Mouse (Mus musculus) granulocyte monocyte progenitor cell, adult 5-6 weeks (primary cell): ENCODE measurements around the gene Mptx1. TPM values are rescaled to one million over a fixed set of nuclear protein-coding genes. Genes with fewer than 3 reads are reported as not detected.
A peak's percentile ranks its signal among the peaks of the same experiment; 100 is the strongest.

ENCODE experiments used
- ATAC-seq: replicated peaks from 2 replicates; pipeline ENCODE4 v1.8.0; 2016; ENCODE audit warnings: mild to moderate bottlenecking, moderate TSS enrichment, inconsistent platforms; ENCODE audit not compliant: poor library complexity, severe bottlenecking
- total RNA-seq, 2 experiments: library from RNA; stranded (forward) in 1 of 2; stranded (reverse) in 1 of 2; fragments of 200-712, 200-1000 nt in 1 of 2; fragments of >200 nt in 1 of 2; fragmentation: Nextera tagmentation in 1 of 2; gene quantifications; 2 replicates each; pipeline ENCODE4 v1.2.3; 2014 to 2017

The Mptx1 gene
- total RNA-seq (2014; fragmentation: Nextera tagmentation) (not detected in 2 replicates), total RNA-seq (2017) (not detected in 2 replicates)

DNA sequence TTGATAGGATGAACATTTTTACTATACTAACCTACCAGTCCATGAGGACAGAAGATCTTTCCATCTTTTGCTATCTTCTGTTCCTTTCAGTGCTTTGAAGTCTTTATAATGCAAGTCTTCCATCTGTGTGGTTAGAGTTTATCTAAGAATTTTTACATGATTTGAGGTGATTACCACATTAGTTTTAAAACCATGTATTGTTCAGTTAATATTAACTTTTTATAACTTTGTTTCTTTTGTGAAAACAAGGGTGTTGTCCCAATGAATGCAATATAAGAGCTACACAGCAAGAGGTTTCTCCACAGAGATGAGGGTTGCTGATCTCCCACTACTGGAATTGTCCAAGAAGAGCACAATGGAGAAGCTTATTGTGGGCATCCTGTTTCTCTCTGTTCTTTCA lies at the start of gene Mptx1:
Gene Mptx1 (plus strand): TSS at position 301 of the 400 bp plus-strand sequence.
- ATAC-seq: no peak

DNA sequence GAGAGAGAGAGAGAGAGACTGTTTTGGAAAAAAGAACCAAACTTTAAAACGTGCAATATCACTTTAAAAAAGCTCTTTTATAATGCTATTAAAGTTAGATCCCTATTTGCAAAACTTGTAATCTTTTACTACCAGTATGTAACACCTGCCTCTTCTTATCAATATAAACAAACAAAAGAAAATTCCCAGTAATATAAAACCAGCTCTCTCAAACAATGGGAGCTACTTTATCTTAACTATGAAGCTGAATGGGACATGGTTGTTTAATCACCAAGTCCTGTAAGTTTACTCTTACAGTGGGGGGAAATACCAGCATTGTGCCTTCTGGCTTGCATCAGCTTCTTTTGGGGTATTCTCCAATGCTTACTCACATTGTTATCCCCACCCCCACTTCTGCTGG lies 27.2 kb upstream of the Mptx1 start:
- ATAC-seq: no peak

DNA sequence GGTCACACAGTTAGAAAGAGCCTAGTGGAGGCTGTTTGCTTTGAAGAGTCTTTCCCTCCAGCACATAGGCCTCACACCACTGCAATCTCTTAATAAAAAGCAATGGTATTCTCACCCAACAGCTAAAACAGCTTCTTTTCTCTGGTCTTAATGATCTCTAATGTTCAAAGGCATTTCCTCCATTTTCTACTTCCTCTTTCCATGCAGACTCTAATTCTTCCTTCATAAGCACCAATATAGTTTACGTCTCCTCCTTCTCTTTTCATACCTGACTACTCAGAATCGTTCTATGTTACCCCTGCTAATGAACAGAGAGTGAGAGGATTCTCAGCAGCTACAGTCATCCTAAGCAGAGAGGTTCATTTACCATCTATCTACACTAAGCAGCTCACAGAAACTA lies 13.0 kb upstream of the Mptx1 start:
- no peak; the same call in 1 of the 2 replicates for ATAC-seq

DNA sequence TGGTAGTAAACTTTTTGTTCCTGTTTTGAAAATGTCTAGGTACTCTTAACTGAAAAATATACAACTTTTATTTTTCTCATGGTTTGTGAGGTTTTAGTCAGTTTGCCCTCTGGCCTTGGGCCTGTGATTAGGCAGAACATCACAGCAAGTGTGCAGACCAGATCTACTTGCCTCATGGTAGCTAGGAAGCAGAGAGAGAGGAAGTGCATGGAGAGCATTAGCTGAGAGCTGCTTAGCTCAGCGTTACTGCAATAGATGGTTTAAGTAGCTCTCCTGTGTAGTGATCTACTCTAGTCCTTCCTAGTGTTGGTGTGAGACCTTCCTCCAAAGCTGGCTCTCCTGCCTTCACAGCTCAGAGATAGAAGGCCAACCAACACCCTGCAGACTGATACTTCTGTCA lies 23.3 kb downstream of the Mptx1 start:
- ATAC-seq: peak; percentile 65

DNA sequence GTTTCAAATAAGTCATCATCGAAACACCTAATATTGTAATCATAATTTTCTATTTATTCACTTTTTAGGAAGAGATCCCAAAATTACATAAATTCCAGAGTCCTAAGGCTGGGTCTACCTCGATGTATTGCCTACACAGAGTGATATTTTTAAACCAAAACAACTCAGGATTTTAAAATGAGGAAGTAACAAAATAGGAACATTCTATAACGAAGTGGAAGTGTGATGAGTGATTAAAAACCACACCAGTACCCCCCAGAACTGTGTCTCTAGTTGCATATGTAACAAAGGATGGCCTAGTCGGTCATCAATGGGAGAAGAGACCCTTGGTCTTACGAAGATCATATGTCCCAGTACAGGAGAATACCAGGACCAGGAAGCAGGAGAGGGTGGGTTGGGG lies 24.3 kb downstream of the Mptx1 start:
- ATAC-seq: peak; percentile 85

DNA sequence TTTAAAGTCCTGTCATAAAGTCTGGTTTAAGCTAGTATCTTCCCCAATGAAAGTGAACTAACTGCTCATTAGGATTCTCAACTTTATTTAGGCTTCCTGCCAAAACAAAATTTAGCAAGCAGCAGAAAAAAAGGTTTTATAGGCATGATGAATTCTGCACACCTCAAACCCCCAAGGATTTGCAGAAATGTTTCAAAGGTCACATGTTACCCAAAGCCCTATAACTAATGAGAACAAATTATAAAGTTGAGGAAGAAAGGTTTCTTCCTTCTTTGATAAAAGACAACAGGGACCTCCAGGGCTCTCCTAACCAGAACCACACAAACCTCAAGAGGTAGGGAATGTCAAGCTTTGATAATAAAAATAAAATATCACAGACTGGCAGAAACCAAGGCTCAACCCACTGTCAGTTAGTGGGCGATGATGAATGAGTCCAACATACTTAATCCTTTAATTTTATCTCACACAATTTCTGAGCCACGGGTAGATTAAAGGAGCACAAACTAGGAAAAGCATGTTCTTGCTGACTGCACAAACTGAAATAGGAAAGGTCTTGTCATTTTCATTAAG lies 34.6 kb downstream of the Mptx1 start, which contains the start of gene Olfr417:
Gene Olfr417 (plus strand): TSS at position 241 of the 570 bp plus-strand sequence.
- no peak for ATAC-seq

DNA sequence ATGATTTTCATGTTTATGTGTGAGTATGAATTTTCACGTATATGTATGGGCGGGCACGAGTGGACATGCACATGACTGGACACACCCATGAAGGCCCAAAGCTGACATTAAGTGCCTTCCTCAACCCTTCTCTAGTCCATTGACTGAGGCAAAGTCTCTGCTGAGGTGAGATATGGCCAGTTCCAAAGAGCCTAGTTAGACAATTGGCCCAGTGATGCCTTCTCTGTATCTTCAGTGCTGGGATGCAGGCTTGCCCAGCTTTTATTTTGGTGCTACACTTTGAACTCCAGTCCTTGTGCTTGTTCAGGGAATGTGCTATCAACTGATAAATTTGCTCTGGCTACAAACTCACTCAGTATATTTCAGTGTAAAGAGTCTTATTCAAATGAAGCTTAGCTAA lies 43.5 kb downstream of the Mptx1 start:
- ATAC-seq: no peak

Other genes starting within 250 kb of the Mptx1 start
- gene Olfr429, start 246.2 kb upstream of the Mptx1 start, total RNA-seq (2014; fragmentation: Nextera tagmentation): not detected in 2 replicates
- not detected in 2 replicates for gene Olfr429, start 246.2 kb upstream of the Mptx1 start, total RNA-seq (2017)
- gene Olfr427, start 233.6 kb upstream of the Mptx1 start, total RNA-seq (2014; fragmentation: Nextera tagmentation): not detected in 2 replicates
- gene Olfr427, start 233.6 kb upstream of the Mptx1 start, total RNA-seq (2017): not detected in 2 replicates
- gene Olfr231, start 209.4 kb upstream of the Mptx1 start, total RNA-seq (2014; fragmentation: Nextera tagmentation): not detected in 2 replicates
- not detected in 2 replicates for gene Olfr231, start 209.4 kb upstream of the Mptx1 start, total RNA-seq (2017)
- not detected in 2 replicates for gene Olfr424, start 199.0 kb upstream of the Mptx1 start, total RNA-seq (2014; fragmentation: Nextera tagmentation)
- not detected in 2 replicates for gene Olfr424, start 199.0 kb upstream of the Mptx1 start, total RNA-seq (2017)
- gene Olfr420, start 174.9 kb upstream of the Mptx1 start, total RNA-seq (2014; fragmentation: Nextera tagmentation): not detected in 2 replicates
- not detected in 2 replicates for gene Olfr420, start 174.9 kb upstream of the Mptx1 start, total RNA-seq (2017)
- gene Spta1, start 157.7 kb upstream of the Mptx1 start, total RNA-seq (2014; fragmentation: Nextera tagmentation): 0.15 TPM in 1 of 2 replicates, not detected in the other
- gene Spta1, start 157.7 kb upstream of the Mptx1 start, total RNA-seq (2017): 0.34 and 0.72 TPM in 2 replicates
- not detected in 2 replicates for gene Olfr419, start 78.5 kb upstream of the Mptx1 start, total RNA-seq (2014; fragmentation: Nextera tagmentation)
- not detected in 2 replicates for gene Olfr419, start 78.5 kb upstream of the Mptx1 start, total RNA-seq (2017)
- gene Olfr417, start 34.6 kb downstream of the Mptx1 start, total RNA-seq (2014; fragmentation: Nextera tagmentation): 0.28 and 0.37 TPM in 2 replicates
- gene Olfr417, start 34.6 kb downstream of the Mptx1 start, total RNA-seq (2017): 0.56 TPM in 1 of 2 replicates, not detected in the other
- gene Olfr248, start 60.5 kb downstream of the Mptx1 start, total RNA-seq (2014; fragmentation: Nextera tagmentation): 2.9 TPM in 1 of 2 replicates, not detected in the other
- 0.15 TPM in 1 of 2 replicates, not detected in the other for gene Olfr248, start 60.5 kb downstream of the Mptx1 start, total RNA-seq (2017)
- gene Olfr414, start 93.5 kb downstream of the Mptx1 start, total RNA-seq (2014; fragmentation: Nextera tagmentation): 1.6 TPM in 1 of 2 replicates, not detected in the other
- gene Olfr414, start 93.5 kb downstream of the Mptx1 start, total RNA-seq (2017): 0.13 TPM in 1 of 2 replicates, not detected in the other
- gene Olfr220, start 111.6 kb downstream of the Mptx1 start, total RNA-seq (2014; fragmentation: Nextera tagmentation): not detected in 2 replicates
- gene Olfr220, start 111.6 kb downstream of the Mptx1 start, total RNA-seq (2017): not detected in 2 replicates
- gene Fmn2, start 171.3 kb downstream of the Mptx1 start, total RNA-seq (2014; fragmentation: Nextera tagmentation): not detected in 2 replicates
- gene Fmn2, start 171.3 kb downstream of the Mptx1 start, total RNA-seq (2017): not detected in 2 replicates